Mouse (Mus musculus): Measurements from ENCODE around the gene Bola1.

DNA sequence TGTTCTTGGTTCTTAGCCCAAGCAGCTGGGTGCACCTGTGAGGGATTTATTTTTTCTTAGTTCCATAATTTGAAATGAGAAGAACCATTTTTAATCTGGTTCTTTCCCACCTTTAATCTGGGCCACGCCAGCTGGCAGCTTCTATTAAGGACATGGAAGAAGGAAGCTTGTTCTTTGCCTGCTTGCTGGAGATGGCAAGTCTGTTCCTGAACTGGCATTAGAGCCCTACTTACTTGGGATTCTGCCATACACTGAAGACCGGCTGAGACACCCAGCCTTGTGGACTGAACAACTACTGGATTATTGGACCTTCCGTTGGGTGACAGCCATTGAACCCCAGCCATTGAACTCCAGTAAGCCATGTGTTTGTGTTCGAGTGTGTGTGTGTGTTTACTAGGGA, 3.3 kb upstream of the Bola1 start:
- TF ChIP-seq CTCF (IDR thresholded peaks at IDR 0.05; ENCODE audit: low read depth) (no peak), EP300 (optimal IDR thresholded peaks at IDR 0.05) (no peak)

All from stomach, postnatal 0 days (tissue).